Mouse (Mus musculus) adrenal gland, postnatal 10 days (tissue): ENCODE data around the gene Klrd1. TPM values are rescaled to one million over a fixed set of nuclear protein-coding genes. Genes with fewer than 3 reads are reported as not detected.

Experiments
- total RNA-seq, 2 experiments: library from RNA; stranded (reverse); gene quantifications; 2 replicates each; pipeline ENCODE4 v1.2.3; 2021

The Klrd1 gene
- total RNA-seq, 2 experiments from 2014 or later: 1.2 to 1.7 TPM

Other genes with a start within 250 kb of the Klrd1 start
- gene Clec12a, start 249.1 kb upstream of the Klrd1 start, total RNA-seq: 1 to 10 TPM; 1.4 to 1.5 TPM
- not detected for gene Clec12b, start 205.9 kb upstream of the Klrd1 start, total RNA-seq
- gene Clec1b, start 194.5 kb upstream of the Klrd1 start, total RNA-seq: 1 to 10 TPM; 1.9 to 3.7 TPM
- gene Clec9a, start 182.9 kb upstream of the Klrd1 start, total RNA-seq: under 1 TPM; 0.51 to 0.94 TPM
- gene Clec1a, start 139.8 kb upstream of the Klrd1 start, total RNA-seq: 10 to 100 TPM in 1 of 2 experiments, 1 to 10 TPM in 1; 7.2 to 11.4 TPM
- under 1 TPM in 1 of 2 experiments, not detected in 1; 0.09 TPM for gene Olr1, start 84.6 kb upstream of the Klrd1 start, total RNA-seq
- not detected for gene Tmem52b, start 79.2 kb upstream of the Klrd1 start, total RNA-seq
- gene Gabarapl1, start 58.6 kb upstream of the Klrd1 start, total RNA-seq: 100 to 1,000 TPM; 141 to 191 TPM
- gene Klre1, start 13.9 kb upstream of the Klrd1 start, total RNA-seq: not detected
- gene Klrk1, start 32.1 kb downstream of the Klrd1 start, total RNA-seq: under 1 TPM; 0.21 to 0.30 TPM
- not detected for gene Klrc3, start 51.6 kb downstream of the Klrd1 start, total RNA-seq
- gene Klrc2, start 68.9 kb downstream of the Klrd1 start, total RNA-seq: not detected
- under 1 TPM in 1 of 2 experiments, not detected in 1; 0.48 TPM for gene Klrc1, start 87.2 kb downstream of the Klrd1 start, total RNA-seq
- gene Klri1, start 125.3 kb downstream of the Klrd1 start, total RNA-seq: under 1 TPM in 1 of 2 experiments, not detected in 1; 0.36 TPM
- gene Klri2, start 148.7 kb downstream of the Klrd1 start, total RNA-seq: not detected
- gene Gm156, start 192.5 kb downstream of the Klrd1 start, total RNA-seq: not detected